Mouse (Mus musculus): ENCODE data around the gene Cpne6. TPM values are rescaled to one million over a fixed set of nuclear protein-coding genes. Genes with fewer than 3 reads are reported as not detected.

Gene Cpne6
- polyA plus RNA-seq, 1 experiment, result 195 TPM

- TF ChIP-seq CTCF (IDR thresholded peaks at IDR 0.05; ENCODE audit: extremely low read depth, insufficient read depth, low read length) (no peak), POLR2A (IDR thresholded peaks at IDR 0.05; ENCODE audit: extremely low read depth, insufficient read depth, low read length) (peak; percentile 77)
- Histone ChIP-seq H3K27ac (ENCODE audit: insufficient read depth, low read length) (peak within 1 kb of the TSS; percentile 89), H3K4me1 (ENCODE audit: control insufficient read depth, insufficient read depth, low read length) (peaks cover 3% of the 10 kb centered on the region; the same call in 1 of the 2 replicates), H3K4me3 (ENCODE audit: insufficient read depth, low read length) (peak within 1 kb of the TSS; percentile 67)
Observed at GRCm38 (mm10) chr14:55559799-55560201, 49.6 kb downstream of the Cpne6 start, which contains the start of gene Dcaf11. Gene Dcaf11 (plus strand): TSS chr14:55560006.

GRCm38 (mm10) chr14:55560202-55561073, 50.2 kb downstream of the Cpne6 start, which contains the start of gene A730061H03Rik:
Gene A730061H03Rik (minus strand): TSS chr14:55560406.
- peak within 1 kb of the TSS; percentile 67 for H3K4me3 ChIP-seq (ENCODE audit: insufficient read depth, low read length)
- TF ChIP-seq POLR2A (IDR thresholded peaks at IDR 0.05; ENCODE audit: extremely low read depth, insufficient read depth, low read length) (peak; percentile 95), CTCF (IDR thresholded peaks at IDR 0.05; ENCODE audit: extremely low read depth, insufficient read depth, low read length) (no peak)
- H3K4me1 ChIP-seq (ENCODE audit: control insufficient read depth, insufficient read depth, low read length), result peaks cover 3% of the 10 kb centered on the region; the same call in 1 of the 2 replicates
- peak within 1 kb of the TSS; percentile 89 for H3K27ac ChIP-seq (ENCODE audit: insufficient read depth, low read length)

- H3K4me3 ChIP-seq (ENCODE audit: insufficient read depth, low read length), result no peak overlapping the region; the same call in 1 of the 2 replicates
- no peak for TF ChIP-seq CTCF (IDR thresholded peaks at IDR 0.05; ENCODE audit: extremely low read depth, insufficient read depth, low read length)
- no peak for TF ChIP-seq POLR2A (IDR thresholded peaks at IDR 0.05; ENCODE audit: extremely low read depth, insufficient read depth, low read length)
- no peak overlapping the region for H3K27ac ChIP-seq (ENCODE audit: insufficient read depth, low read length)
- H3K4me1 ChIP-seq (ENCODE audit: control insufficient read depth, insufficient read depth, low read length), result peaks cover 3% of the 10 kb centered on the region; the same call in 1 of the 2 replicates
Observed at GRCm38 (mm10) chr14:55561860-55562259, 51.6 kb downstream of the Cpne6 start.

- no peak for TF ChIP-seq CTCF (IDR thresholded peaks at IDR 0.05; ENCODE audit: extremely low read depth, insufficient read depth, low read length)
- TF ChIP-seq POLR2A (IDR thresholded peaks at IDR 0.05; ENCODE audit: extremely low read depth, insufficient read depth, low read length), result no peak
- H3K4me3 ChIP-seq (ENCODE audit: insufficient read depth, low read length), result no peak overlapping the region
- no peak overlapping the region for H3K27ac ChIP-seq (ENCODE audit: insufficient read depth, low read length)
Observed at GRCm38 (mm10) chr14:55563249-55563648, 53.0 kb downstream of the Cpne6 start.

GRCm38 (mm10) chr14:55565748-55566147, 55.5 kb downstream of the Cpne6 start:
- Histone ChIP-seq H3K4me1 (ENCODE audit: control insufficient read depth, insufficient read depth, low read length) (peaks cover 3% of the 10 kb centered on the region; the same call in 1 of the 2 replicates), H3K27ac (ENCODE audit: insufficient read depth, low read length) (no peak overlapping the region), H3K4me3 (ENCODE audit: insufficient read depth, low read length) (no peak overlapping the region)
- TF ChIP-seq CTCF (IDR thresholded peaks at IDR 0.05; ENCODE audit: extremely low read depth, insufficient read depth, low read length) (no peak), POLR2A (IDR thresholded peaks at IDR 0.05; ENCODE audit: extremely low read depth, insufficient read depth, low read length) (no peak)

More at GRCm38 (mm10) chr14:55563249-55563648, 53.0 kb downstream of the Cpne6 start:
- peaks cover 3% of the 10 kb centered on the region; the same call in 1 of the 2 replicates for H3K4me1 ChIP-seq (ENCODE audit: control insufficient read depth, insufficient read depth, low read length)

Other genes with a start within 250 kb of the Cpne6 start
- gene Dhrs4, start 31.7 kb upstream of the Cpne6 start, polyA plus RNA-seq (2012; rRNA removed), result 14.3 and 16.0 TPM in 2 replicates
- gene Carmil3, start 19.8 kb upstream of the Cpne6 start, polyA plus RNA-seq (2012; rRNA removed), result 56.0 and 63.7 TPM in 2 replicates
- 0.21 and 0.66 TPM in 2 replicates for gene Nrl, start 14.5 kb downstream of the Cpne6 start, polyA plus RNA-seq (2012; rRNA removed)
- 27.2 and 35.7 TPM in 2 replicates for gene Pck2, start 29.8 kb downstream of the Cpne6 start, polyA plus RNA-seq (2012; rRNA removed)
- 94.6 and 110 TPM in 2 replicates for gene Dcaf11, start 49.6 kb downstream of the Cpne6 start, polyA plus RNA-seq (2012; rRNA removed)
- gene A730061H03Rik, start 50.0 kb downstream of the Cpne6 start, polyA plus RNA-seq (2012; rRNA removed), result 0.86 and 1.7 TPM in 2 replicates
- gene Fitm1, start 65.2 kb downstream of the Cpne6 start, polyA plus RNA-seq (2012; rRNA removed), result not detected in 2 replicates
- gene Psme1, start 67.7 kb downstream of the Cpne6 start, polyA plus RNA-seq (2012; rRNA removed), result 50.2 and 61.4 TPM in 2 replicates
- gene Emc9, start 74.9 kb downstream of the Cpne6 start, polyA plus RNA-seq (2012; rRNA removed), result 51.9 and 55.3 TPM in 2 replicates
- 37.3 and 44.5 TPM in 2 replicates for gene Psme2, start 80.7 kb downstream of the Cpne6 start, polyA plus RNA-seq (2012; rRNA removed)
- gene Rnf31, start 81.3 kb downstream of the Cpne6 start, polyA plus RNA-seq (2012; rRNA removed), result 22.5 and 24.7 TPM in 2 replicates
- gene Irf9, start 93.1 kb downstream of the Cpne6 start, polyA plus RNA-seq (2012; rRNA removed), result 18.2 and 21.2 TPM in 2 replicates
- 5.0 and 5.8 TPM in 2 replicates for gene Rec8, start 107.6 kb downstream of the Cpne6 start, polyA plus RNA-seq (2012; rRNA removed)
- 152 and 165 TPM in 2 replicates for gene Ipo4, start 125.5 kb downstream of the Cpne6 start, polyA plus RNA-seq (2012; rRNA removed)
- gene Gm49378, start 127.5 kb downstream of the Cpne6 start, polyA plus RNA-seq (2012; rRNA removed), result 6.5 and 6.6 TPM in 2 replicates
- gene Tm9sf1, start 133.4 kb downstream of the Cpne6 start, polyA plus RNA-seq (2012; rRNA removed), result 30.8 and 33.7 TPM in 2 replicates
- 0.79 and 1.0 TPM in 2 replicates for gene Tssk4, start 139.7 kb downstream of the Cpne6 start, polyA plus RNA-seq (2012; rRNA removed)
- 46.8 and 47.9 TPM in 2 replicates for gene Mdp1, start 150.1 kb downstream of the Cpne6 start, polyA plus RNA-seq (2012; rRNA removed)
- gene Gmpr2, start 161.5 kb downstream of the Cpne6 start, polyA plus RNA-seq (2012; rRNA removed), result 31.4 and 35.1 TPM in 2 replicates
- gene Nedd8, start 161.7 kb downstream of the Cpne6 start, polyA plus RNA-seq (2012; rRNA removed), result 346 and 353 TPM in 2 replicates
- gene Tinf2, start 171.4 kb downstream of the Cpne6 start, polyA plus RNA-seq (2012; rRNA removed), result 16.1 and 18.7 TPM in 2 replicates
- gene Tgm1, start 203.5 kb downstream of the Cpne6 start, polyA plus RNA-seq (2012; rRNA removed), result 0.04 and 0.08 TPM in 2 replicates
- 64.7 and 67.9 TPM in 2 replicates for gene Rabggta, start 211.8 kb downstream of the Cpne6 start, polyA plus RNA-seq (2012; rRNA removed)
- 117 TPM in 2 replicates for gene Dhrs1, start 235.2 kb downstream of the Cpne6 start, polyA plus RNA-seq (2012; rRNA removed)
- 9.1 and 9.2 TPM in 2 replicates for gene Nop9, start 235.2 kb downstream of the Cpne6 start, polyA plus RNA-seq (2012; rRNA removed)
- 16.9 and 18.2 TPM in 2 replicates for gene Cideb, start 248.0 kb downstream of the Cpne6 start, polyA plus RNA-seq (2012; rRNA removed)